Mouse (Mus musculus) liver, embryonic 16.5 days (tissue): ENCODE measurements around the gene Arid5b. TPM values are rescaled to one million over a fixed set of nuclear protein-coding genes. Genes with fewer than 3 reads are reported as not detected.
A peak's percentile ranks its signal among the peaks of the same experiment; 100 is the strongest.

Experiments
- ATAC-seq: fragments of 200-750 bp; cut with Nextera tagmentation; 2 replicates; pipeline ENCODE4 v1.8.0; 2017; ENCODE audit warnings: low read depth, mild to moderate bottlenecking, moderate number of reproducible peaks, moderate library complexity
- H3K27ac ChIP-seq: fragments of 300-500 bp; sonication (generic); 2 replicates; pipeline ENCODE4 v1.5.1; 2014; ENCODE audit warnings: mild to moderate bottlenecking, low read length
- H3K27me3 ChIP-seq: fragments of 300-500 bp; sonication (generic); 2 replicates; pipeline ENCODE4 v1.6.1; 2014; ENCODE audit warnings: low read depth, low read length, mixed read lengths; ENCODE audit not compliant: control insufficient read depth, insufficient read depth
- H3K36me3 ChIP-seq: fragments of 300-500 bp; sonication (generic); 2 replicates; pipeline ENCODE4 v1.6.1; 2014; ENCODE audit warnings: mild to moderate bottlenecking; ENCODE audit not compliant: control insufficient read depth, insufficient read depth
- H3K4me1 ChIP-seq: fragments of 300-500 bp; sonication (generic); 2 replicates; pipeline ENCODE4 v1.6.1; 2014; ENCODE audit warnings: low read depth, low read length, mixed read lengths; ENCODE audit not compliant: control insufficient read depth
- H3K4me2 ChIP-seq: fragments of 300-500 bp; sonication (generic); 2 replicates; pipeline ENCODE4 v1.6.1; 2014; ENCODE audit warnings: low read depth, low read length, mixed read lengths
- H3K4me3 ChIP-seq: fragments of 300-500 bp; sonication (generic); 2 replicates; pipeline ENCODE4 v1.5.1; 2014; ENCODE audit warnings: low read depth, mild to moderate bottlenecking, low read length
- H3K9ac ChIP-seq: fragments of 300-500 bp; sonication (generic); 2 replicates; pipeline ENCODE4 v1.6.1; 2014; ENCODE audit warnings: low read depth, low read length
- H3K9me3 ChIP-seq: fragments of 300-500 bp; sonication (generic); replicated peaks from 2 replicates; pipeline ENCODE4 v1.6.1; 2016; ENCODE audit warnings: low read length; ENCODE audit not compliant: control insufficient read depth
- whole genome bisulfite sequencing: fragments of 180-500 bp; shearing (Covaris S2); extraction: QIAGEN DNeasy Blood & Tissue Kit; methylation state at CpG from one replicate; pipeline ENCODE4 v1.1.7; 2014; ENCODE audit not compliant: insufficient replicate concordance; 5-methylcytosine and 5-hydroxymethylcytosine counted together
- polyA plus RNA-seq: library from polyadenylated mRNA; unstranded; fragments of >200 nt; fragmentation: Nextera tagmentation; extraction: Ambion mirVana; gene quantifications from 2 replicates; pipeline ENCODE4 v1.2.1, GENCODE M21; 2015

Arid5b gene
- polyA plus RNA-seq, 1 experiment from 2014 or later, result 7.8 TPM

GRCm38 (mm10) chr10:68167118-68167517 is 111.4 kb downstream of the Arid5b start:
- Histone ChIP-seq H3K27ac (no peak overlapping the region), H3K27me3 (no peaks in the 10 kb centered on the region), H3K4me2 (no peak overlapping the region), H3K4me3 (no peak overlapping the region), H3K9me3 (no peaks in the 10 kb centered on the region), H3K9ac (no peak overlapping the region), H3K36me3 (no peaks in the 10 kb centered on the region), H3K4me1 (peaks cover 2% of the 10 kb centered on the region; the same call in 1 of the 2 replicates)
- 59% methylated on average over 4 of the region's 4 CpGs for WGBS
- ATAC-seq, result no peak

GRCm38 (mm10) chr10:68166695-68167086 is 111.8 kb downstream of the Arid5b start:
- 60% methylated on average over 2 of the region's 2 CpGs for WGBS
- no peaks in the 10 kb centered on the region for H3K27me3 ChIP-seq
- no peaks in the 10 kb centered on the region for H3K36me3 ChIP-seq
- ATAC-seq, result no peak
- H3K27ac ChIP-seq, result no peak overlapping the region
- no peak overlapping the region for H3K4me2 ChIP-seq
- H3K4me1 ChIP-seq, result peaks cover 2% of the 10 kb centered on the region; the same call in 1 of the 2 replicates
- H3K4me3 ChIP-seq, result no peak overlapping the region
- H3K9ac ChIP-seq, result no peak overlapping the region
- H3K9me3 ChIP-seq, result no peaks in the 10 kb centered on the region

- no peak overlapping the region for H3K9ac ChIP-seq
- no peaks in the 10 kb centered on the region for H3K36me3 ChIP-seq
- no peak overlapping the region for H3K4me3 ChIP-seq
- H3K4me2 ChIP-seq, result no peak overlapping the region
- WGBS, result 58% methylated on average over 10 of the region's 10 CpGs
- H3K27me3 ChIP-seq, result no peaks in the 10 kb centered on the region
- no peak for ATAC-seq
- H3K27ac ChIP-seq, result no peak overlapping the region
- H3K9me3 ChIP-seq, result no peaks in the 10 kb centered on the region
- H3K4me1 ChIP-seq, result peaks cover 2% of the 10 kb centered on the region; the same call in 1 of the 2 replicates
Observed at GRCm38 (mm10) chr10:68165709-68166694, 112.5 kb downstream of the Arid5b start.

GRCm38 (mm10) chr10:68164723-68165706 is 113.5 kb downstream of the Arid5b start:
- Histone ChIP-seq H3K4me2 (no peak overlapping the region), H3K4me1 (peaks cover 2% of the 10 kb centered on the region; the same call in 1 of the 2 replicates), H3K36me3 (no peaks in the 10 kb centered on the region), H3K9ac (no peak overlapping the region), H3K4me3 (no peak overlapping the region), H3K9me3 (no peaks in the 10 kb centered on the region), H3K27ac (no peak overlapping the region), H3K27me3 (no peaks in the 10 kb centered on the region)
- 63% methylated on average over 8 of the region's 8 CpGs for WGBS
- ATAC-seq, result no peak

- H3K4me2 ChIP-seq, result no peak overlapping the region
- no peaks in the 10 kb centered on the region for H3K36me3 ChIP-seq
- no peak overlapping the region for H3K4me3 ChIP-seq
- no peaks in the 10 kb centered on the region for H3K9me3 ChIP-seq
- ATAC-seq, result no peak
- peaks cover 9% of the 10 kb centered on the region for H3K4me1 ChIP-seq
- no peak overlapping the region for H3K9ac ChIP-seq
- no peaks in the 10 kb centered on the region for H3K27me3 ChIP-seq
- H3K27ac ChIP-seq, result no peak overlapping the region
- 74% methylated on average over 2 of the region's 2 CpGs for WGBS
Observed at GRCm38 (mm10) chr10:68164137-68164536, 114.4 kb downstream of the Arid5b start.

DNA sequence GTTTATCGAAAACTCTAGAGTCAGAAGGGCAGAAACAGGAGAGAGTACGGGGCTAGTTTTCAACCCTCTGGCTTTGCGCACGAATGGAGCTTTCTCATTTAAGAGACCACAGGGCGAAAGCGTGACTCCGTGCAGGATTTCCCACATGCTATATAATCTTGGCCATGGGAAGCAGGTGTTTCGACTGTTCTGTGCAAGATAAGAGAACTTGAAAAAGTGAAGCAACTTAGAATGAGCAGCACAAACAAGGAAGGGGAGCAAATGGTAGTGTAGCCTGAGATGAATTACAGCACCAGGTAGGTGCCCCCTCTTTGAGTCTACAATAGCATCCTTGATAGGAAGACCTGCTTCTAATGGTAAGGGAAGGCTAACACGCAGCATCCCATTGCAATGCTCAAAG is 118.8 kb downstream of the Arid5b start:
- WGBS, result 39% methylated on average over 9 of the region's 9 CpGs

DNA sequence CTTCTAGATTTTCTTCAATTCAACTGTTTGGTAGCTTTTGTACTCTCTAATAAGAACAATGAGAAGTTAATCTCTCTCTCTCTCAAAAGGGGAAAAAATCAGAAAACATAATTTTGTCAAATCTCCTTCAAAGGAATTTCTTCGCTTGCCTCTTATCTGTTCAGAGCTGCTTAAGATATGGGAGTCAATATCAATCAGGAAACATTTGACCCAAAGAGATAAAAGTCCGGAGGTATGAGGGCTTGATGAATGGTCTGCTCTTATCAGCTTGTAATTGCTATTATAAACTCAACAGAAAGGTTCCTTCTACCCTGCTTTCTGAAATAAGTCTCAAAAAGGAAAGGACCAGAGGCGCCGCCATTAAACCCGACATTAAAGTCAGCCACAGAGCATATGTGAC is 120.0 kb downstream of the Arid5b start:
- WGBS, result 28% methylated on average over 5 of the region's 5 CpGs
- Histone ChIP-seq H3K36me3 (no peaks in the 10 kb centered on the region), H3K4me2 (peak overlapping the region; percentile 42), H3K4me1 (peaks cover 45% of the 10 kb centered on the region), H3K27ac (no peak overlapping the region), H3K9ac (no peak overlapping the region), H3K27me3 (no peaks in the 10 kb centered on the region), H3K4me3 (peak overlapping the region; percentile 36), H3K9me3 (no peaks in the 10 kb centered on the region)
- ATAC-seq, result no peak

More for the DNA sequence above, 118.8 kb downstream of the Arid5b start:
- H3K9me3 ChIP-seq, result no peaks in the 10 kb centered on the region
- H3K4me1 ChIP-seq, result peaks cover 38% of the 10 kb centered on the region
- no peaks in the 10 kb centered on the region for H3K36me3 ChIP-seq
- H3K4me2 ChIP-seq, result 0 out of 2 replicates have a peak overlapping the region, but pooled peaks have one; percentile 2
- ATAC-seq, result no peak
- H3K27me3 ChIP-seq, result no peaks in the 10 kb centered on the region
- no peak overlapping the region for H3K27ac ChIP-seq
- no peak overlapping the region for H3K4me3 ChIP-seq
- H3K9ac ChIP-seq, result no peak overlapping the region

GRCm38 (mm10) chr10:68157511-68157910 is 121.0 kb downstream of the Arid5b start:
- H3K4me1 ChIP-seq, result peaks cover 45% of the 10 kb centered on the region
- H3K27ac ChIP-seq, result no peak overlapping the region; the same call in 1 of the 2 replicates
- H3K9me3 ChIP-seq, result no peaks in the 10 kb centered on the region
- peak overlapping the region; percentile 55 for H3K4me3 ChIP-seq
- H3K36me3 ChIP-seq, result no peaks in the 10 kb centered on the region
- WGBS, result 74% methylated on average over 8 of the region's 8 CpGs
- no peak overlapping the region for H3K9ac ChIP-seq
- no peaks in the 10 kb centered on the region for H3K27me3 ChIP-seq
- H3K4me2 ChIP-seq, result peak overlapping the region; percentile 48
- no peak for ATAC-seq
